Mouse (Mus musculus): Measurements from ENCODE around the gene Shroom2.

DNA sequence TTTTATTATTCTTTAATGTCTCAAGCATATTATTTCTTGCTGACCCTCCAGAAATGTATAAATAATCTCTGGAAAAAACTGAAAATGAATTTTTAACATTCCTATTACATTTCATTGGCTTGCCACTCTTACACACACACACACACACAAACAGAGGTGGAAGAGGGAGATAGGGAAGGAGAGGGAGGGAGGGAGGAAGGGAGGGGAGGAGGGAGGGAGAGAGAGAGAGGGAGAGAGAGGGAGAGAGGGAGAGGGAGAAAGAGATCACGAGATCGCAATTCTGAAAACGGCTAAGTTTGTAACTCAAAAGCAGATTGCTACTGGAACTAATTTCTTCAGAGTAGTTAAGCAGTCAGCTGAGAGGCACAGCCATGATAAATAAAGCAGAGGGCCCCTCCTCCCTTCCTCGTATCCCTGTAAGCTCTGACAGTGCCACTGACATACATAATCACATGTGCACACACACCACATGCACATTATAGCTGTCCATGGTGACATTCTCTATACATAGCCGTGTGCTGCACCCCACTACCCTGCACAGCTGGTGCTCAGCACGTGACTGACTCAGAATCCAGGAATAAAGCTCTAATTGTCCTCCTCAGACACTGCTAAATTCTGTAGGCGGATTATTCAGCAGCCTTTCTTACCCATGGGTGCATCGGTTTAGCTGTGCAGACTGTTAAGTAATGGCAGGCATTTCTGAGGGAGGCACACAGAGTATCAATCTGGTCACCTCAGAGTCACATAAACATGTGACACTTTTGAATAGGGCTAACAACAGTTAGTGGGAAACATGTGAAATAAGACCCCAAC is 113.3 kb downstream of the Shroom2 start:
- TF ChIP-seq CTCF (IDR thresholded peaks at IDR 0.05; ENCODE audit: borderline replicate concordance, insufficient read depth, low read length), result no peak
- no peak for TF ChIP-seq POLR2A (IDR thresholded peaks at IDR 0.05; ENCODE audit: low read depth, low read length)
